Mouse (Mus musculus): ENCODE measurements around the gene Tssk4. TPM values are rescaled to one million over a fixed set of nuclear protein-coding genes. Genes with fewer than 3 reads are reported as not detected.

The Tssk4 gene
- 0.73 and 0.74 TPM in 2 replicates for polyA plus RNA-seq (2015; fragmentation: Nextera tagmentation; extraction: Ambion mirVana)

- no peak for ATAC-seq (ENCODE audit: low read depth)
- Histone ChIP-seq H3K4me2 (ENCODE audit: low read depth, low read length) (no peak within 1 kb of the TSS), H3K27me3 (ENCODE audit: control insufficient read depth, insufficient read depth, low read depth, low read length) (no peaks in the 10 kb centered on the region), H3K27ac (ENCODE audit: low read length) (no peak within 1 kb of the TSS), H3K4me1 (replicated peaks; ENCODE audit: control insufficient read depth, insufficient read depth, low read length) (peaks cover 1% of the 10 kb centered on the region), H3K9ac (ENCODE audit: low read length) (no peak within 1 kb of the TSS), H3K4me3 (ENCODE audit: low read length) (no peak within 1 kb of the TSS), H3K36me3 (ENCODE audit: control insufficient read depth, insufficient read depth, low read length) (no peaks in the 10 kb centered on the region), H3K9me3 (ENCODE audit: control insufficient read depth, low read length) (no peaks in the 10 kb centered on the region)
- 93% methylated on average over 2 of the region's 2 CpGs for WGBS
Observed at GRCm38 (mm10) chr14:55649884-55650283, at the start of gene Tssk4. Gene Tssk4, plus strand, starts transcription at chr14:55650184.

- peaks cover 4% of the 10 kb centered on the region for H3K4me1 ChIP-seq (replicated peaks; ENCODE audit: control insufficient read depth, insufficient read depth, low read length)
- no peaks in the 10 kb centered on the region for H3K9me3 ChIP-seq (ENCODE audit: control insufficient read depth, low read length)
- H3K36me3 ChIP-seq (ENCODE audit: control insufficient read depth, insufficient read depth, low read length), result peaks cover 40% of the 10 kb centered on the region
- 86% methylated on average over 7 of the region's 7 CpGs for WGBS
- no peak for ATAC-seq (ENCODE audit: low read depth)
- peak within 1 kb of the TSS; percentile 77 for H3K27ac ChIP-seq (ENCODE audit: low read length)
- peak within 1 kb of the TSS; percentile 58 for H3K9ac ChIP-seq (ENCODE audit: low read length)
- H3K4me3 ChIP-seq (ENCODE audit: low read length), result peak within 1 kb of the TSS; percentile 41
- no peaks in the 10 kb centered on the region for H3K27me3 ChIP-seq (ENCODE audit: control insufficient read depth, insufficient read depth, low read depth, low read length)
- peak within 1 kb of the TSS; percentile 53 for H3K4me2 ChIP-seq (ENCODE audit: low read depth, low read length)
Observed at GRCm38 (mm10) chr14:55603271-55603632, 46.7 kb upstream of the Tssk4 start, which contains the start of gene Irf9. Gene Irf9, plus strand, starts transcription at chr14:55603571.

GRCm38 (mm10) chr14:55603633-55604576 is 46.1 kb upstream of the Tssk4 start:
- H3K36me3 ChIP-seq (ENCODE audit: control insufficient read depth, insufficient read depth, low read length), result peaks cover 38% of the 10 kb centered on the region

GRCm38 (mm10) chr14:55604823-55605222 is 45.2 kb upstream of the Tssk4 start:
- 92% methylated on average over 11 of the region's 11 CpGs for WGBS
- no peak overlapping the region for H3K27ac ChIP-seq (ENCODE audit: low read length)

More at GRCm38 (mm10) chr14:55603633-55604576, 46.1 kb upstream of the Tssk4 start:
- Histone ChIP-seq H3K4me1 (replicated peaks; ENCODE audit: control insufficient read depth, insufficient read depth, low read length) (peaks cover 4% of the 10 kb centered on the region), H3K4me3 (ENCODE audit: low read length) (peak overlapping the region; percentile 41), H3K4me2 (ENCODE audit: low read depth, low read length) (peak overlapping the region; percentile 53), H3K9ac (ENCODE audit: low read length) (peak overlapping the region; percentile 58), H3K9me3 (ENCODE audit: control insufficient read depth, low read length) (no peaks in the 10 kb centered on the region), H3K27me3 (ENCODE audit: control insufficient read depth, insufficient read depth, low read depth, low read length) (no peaks in the 10 kb centered on the region), H3K27ac (ENCODE audit: low read length) (peak overlapping the region; percentile 77)
- WGBS, result 15% methylated on average over 19 of the region's 19 CpGs
- peak; percentile 95 for ATAC-seq (ENCODE audit: low read depth)

GRCm38 (mm10) chr14:55605743-55606459 is 44.1 kb upstream of the Tssk4 start:
- no peaks in the 10 kb centered on the region for H3K27me3 ChIP-seq (ENCODE audit: control insufficient read depth, insufficient read depth, low read depth, low read length)
- no peak overlapping the region for H3K4me3 ChIP-seq (ENCODE audit: low read length)
- H3K27ac ChIP-seq (ENCODE audit: low read length), result no peak overlapping the region
- H3K9me3 ChIP-seq (ENCODE audit: control insufficient read depth, low read length), result no peaks in the 10 kb centered on the region
- H3K4me1 ChIP-seq (replicated peaks; ENCODE audit: control insufficient read depth, insufficient read depth, low read length), result peaks cover 4% of the 10 kb centered on the region
- no peak overlapping the region for H3K9ac ChIP-seq (ENCODE audit: low read length)
- no peak for ATAC-seq (ENCODE audit: low read depth)
- H3K36me3 ChIP-seq (ENCODE audit: control insufficient read depth, insufficient read depth, low read length), result peaks cover 30% of the 10 kb centered on the region
- WGBS, result 90% methylated on average over 16 of the region's 16 CpGs
- no peak overlapping the region for H3K4me2 ChIP-seq (ENCODE audit: low read depth, low read length)

More at GRCm38 (mm10) chr14:55604823-55605222, 45.2 kb upstream of the Tssk4 start:
- H3K4me2 ChIP-seq (ENCODE audit: low read depth, low read length), result peak overlapping the region; percentile 53
- no peaks in the 10 kb centered on the region for H3K27me3 ChIP-seq (ENCODE audit: control insufficient read depth, insufficient read depth, low read depth, low read length)
- H3K4me1 ChIP-seq (replicated peaks; ENCODE audit: control insufficient read depth, insufficient read depth, low read length), result peaks cover 4% of the 10 kb centered on the region
- H3K36me3 ChIP-seq (ENCODE audit: control insufficient read depth, insufficient read depth, low read length), result peaks cover 31% of the 10 kb centered on the region
- no peak for ATAC-seq (ENCODE audit: low read depth)
- no peaks in the 10 kb centered on the region for H3K9me3 ChIP-seq (ENCODE audit: control insufficient read depth, low read length)
- peak overlapping the region; percentile 41 for H3K4me3 ChIP-seq (ENCODE audit: low read length)
- no peak overlapping the region for H3K9ac ChIP-seq (ENCODE audit: low read length)

- Histone ChIP-seq H3K4me1 (replicated peaks; ENCODE audit: control insufficient read depth, insufficient read depth, low read length) (peaks cover 4% of the 10 kb centered on the region), H3K36me3 (ENCODE audit: control insufficient read depth, insufficient read depth, low read length) (peaks cover 12% of the 10 kb centered on the region), H3K9ac (ENCODE audit: low read length) (no peak overlapping the region), H3K4me3 (ENCODE audit: low read length) (no peak overlapping the region), H3K9me3 (ENCODE audit: control insufficient read depth, low read length) (no peaks in the 10 kb centered on the region), H3K27me3 (ENCODE audit: control insufficient read depth, insufficient read depth, low read depth, low read length) (no peaks in the 10 kb centered on the region), H3K27ac (ENCODE audit: low read length) (no peak overlapping the region), H3K4me2 (ENCODE audit: low read depth, low read length) (no peak overlapping the region)
- ATAC-seq (ENCODE audit: low read depth), result no peak
- 97% methylated on average over 6 of the region's 6 CpGs for WGBS
Observed at GRCm38 (mm10) chr14:55608339-55608738, 41.6 kb upstream of the Tssk4 start.

- no peaks in the 10 kb centered on the region for H3K27me3 ChIP-seq (ENCODE audit: control insufficient read depth, insufficient read depth, low read depth, low read length)
- WGBS, result 44% methylated on average over 6 of the region's 6 CpGs
- no peak overlapping the region for H3K4me3 ChIP-seq (ENCODE audit: low read length)
- H3K4me2 ChIP-seq (ENCODE audit: low read depth, low read length), result no peak overlapping the region
- no peak overlapping the region for H3K9ac ChIP-seq (ENCODE audit: low read length)
- no peak overlapping the region for H3K27ac ChIP-seq (ENCODE audit: low read length)
- H3K9me3 ChIP-seq (ENCODE audit: control insufficient read depth, low read length), result no peaks in the 10 kb centered on the region
- no peaks in the 10 kb centered on the region for H3K4me1 ChIP-seq (replicated peaks; ENCODE audit: control insufficient read depth, insufficient read depth, low read length)
- 0 out of 2 replicates have a peak, but pooled peaks cover 2% of the 10 kb centered on the region for H3K36me3 ChIP-seq (ENCODE audit: control insufficient read depth, insufficient read depth, low read length)
- no peak for ATAC-seq (ENCODE audit: low read depth)
Observed at GRCm38 (mm10) chr14:55613346-55613745, 36.6 kb upstream of the Tssk4 start.

GRCm38 (mm10) chr14:55614565-55615178 is 35.3 kb upstream of the Tssk4 start:
- Histone ChIP-seq H3K27me3 (ENCODE audit: control insufficient read depth, insufficient read depth, low read depth, low read length) (no peaks in the 10 kb centered on the region), H3K4me1 (replicated peaks; ENCODE audit: control insufficient read depth, insufficient read depth, low read length) (no peaks in the 10 kb centered on the region; the same call in 1 of the 2 replicates), H3K27ac (ENCODE audit: low read length) (no peak overlapping the region), H3K4me2 (ENCODE audit: low read depth, low read length) (no peak overlapping the region), H3K9ac (ENCODE audit: low read length) (no peak overlapping the region), H3K4me3 (ENCODE audit: low read length) (no peak overlapping the region), H3K36me3 (ENCODE audit: control insufficient read depth, insufficient read depth, low read length) (no peaks in the 10 kb centered on the region), H3K9me3 (ENCODE audit: control insufficient read depth, low read length) (no peaks in the 10 kb centered on the region)
- ATAC-seq (ENCODE audit: low read depth), result no peak
- 64% methylated on average over 7 of the region's 7 CpGs for WGBS
